In the genomic region with DNA sequence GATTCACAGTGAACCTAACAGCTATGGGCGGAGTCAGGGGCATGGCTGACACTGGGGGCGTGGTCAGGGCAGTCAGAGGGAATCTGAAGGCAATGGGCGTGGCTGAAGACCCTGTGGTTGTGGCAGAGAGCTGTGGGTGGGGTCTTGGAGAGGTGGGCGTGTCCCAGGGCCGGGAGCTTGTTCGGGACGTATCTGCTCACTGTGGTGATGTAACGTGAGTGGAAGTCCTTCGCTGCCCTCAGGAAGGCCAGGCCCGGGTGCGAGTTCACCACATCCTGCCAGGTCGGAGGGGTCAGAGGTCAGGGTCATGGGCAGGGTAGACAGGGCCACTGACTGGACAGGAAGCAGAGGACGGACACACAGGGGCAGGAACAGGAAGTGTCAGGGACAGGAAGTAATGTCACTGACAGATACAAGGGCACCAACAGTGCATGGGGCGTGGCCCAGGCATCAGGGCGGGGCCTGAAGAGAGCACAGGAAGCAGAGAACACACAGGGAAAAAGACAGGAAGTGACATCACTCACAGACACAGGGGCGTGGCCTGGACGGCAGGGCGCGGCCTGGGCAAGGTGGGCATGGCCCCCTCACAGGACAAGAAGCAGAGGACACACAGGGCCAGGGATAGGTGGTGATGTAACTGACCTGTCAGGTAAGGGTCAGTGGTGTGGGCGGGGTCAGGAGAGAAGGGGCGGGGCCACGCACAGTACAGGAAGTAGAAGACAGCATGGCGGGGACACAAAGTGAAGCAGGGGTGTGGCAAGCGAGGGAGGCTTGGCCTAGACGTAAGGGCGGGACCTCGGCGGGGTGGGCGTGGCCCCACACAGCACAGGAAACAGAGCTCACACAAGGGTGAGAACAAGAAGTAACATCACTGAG, we compare ENCODE assay signal across 8 mouse cellular contexts. TPM values are rescaled to one million over a fixed set of nuclear protein-coding genes. Genes with fewer than 3 reads are reported as not detected.
DNase-seq lines count a peak whose midpoint lies in the region; ATAC-seq lines count a peak whose summit lies in the region.

No protein-coding gene starts in this region.

- no peak overlapping the region for H3K27ac ChIP-seq in forebrain, embryonic 10.5 days
- H3K27ac ChIP-seq in liver, embryonic 16.5 days (ENCODE audit: low read length) = no peak overlapping the region
- no peak overlapping the region for H3K27ac ChIP-seq in neural tube, embryonic 13.5 days (replicated peaks)

- no peak overlapping the region for H3K4me2 ChIP-seq in liver, embryonic 16.5 days (ENCODE audit: low read depth, low read length)
- 0 out of 2 replicates have a peak overlapping the region, but pooled peaks have one; percentile 16 for H3K4me2 ChIP-seq in neural tube, embryonic 13.5 days

- WGBS in forebrain, embryonic 10.5 days = 94% methylated on average over 27 of the region's 29 CpGs
- 80% methylated on average over 29 of the region's 29 CpGs for WGBS in liver, embryonic 16.5 days (ENCODE audit: insufficient replicate concordance)
- 93% methylated on average over 29 of the region's 29 CpGs for WGBS in neural tube, embryonic 13.5 days

- no peaks in the 10 kb centered on the region for H3K27me3 ChIP-seq in forebrain, embryonic 10.5 days (ENCODE audit: poor library complexity, severe bottlenecking)
- no peaks in the 10 kb centered on the region for H3K27me3 ChIP-seq in liver, embryonic 16.5 days (ENCODE audit: control insufficient read depth, insufficient read depth, low read depth, low read length)
- H3K27me3 ChIP-seq in neural tube, embryonic 13.5 days = no peaks in the 10 kb centered on the region

- H3K36me3 ChIP-seq in forebrain, embryonic 10.5 days (replicated peaks) = peaks cover 39% of the 10 kb centered on the region
- peaks cover 32% of the 10 kb centered on the region for H3K36me3 ChIP-seq in liver, embryonic 16.5 days (ENCODE audit: control insufficient read depth, insufficient read depth)
- peaks cover 38% of the 10 kb centered on the region for H3K36me3 ChIP-seq in neural tube, embryonic 13.5 days

- peak; percentile 38 to 43 for DNase-seq in CD8-positive naive resting alpha-beta T cell, adult 2 months (ENCODE audit: low read depth in 2 of 2, low spot score in 2 of 2)
- peak; percentile 60 for DNase-seq in adrenal gland, adult 8-10 months
- peak; percentile 26 for DNase-seq in forebrain, embryonic 10.5 days (ENCODE audit: extremely low spot score, low spot score)
- DNase-seq in heart, postnatal 10 days = peak; percentile 18 to 41
- peak; percentile 16 to 19 for DNase-seq in layer of hippocampus, adult 18-20 months (ENCODE audit: low spot score in 2 of 2)
- peak; percentile 35 to 63 for DNase-seq in urinary bladder, postnatal 4 days (ENCODE audit: low spot score in 2 of 2)

- H3K4me3 ChIP-seq in forebrain, embryonic 10.5 days = peak overlapping the region; percentile 26
- no peak overlapping the region for H3K4me3 ChIP-seq in liver, embryonic 16.5 days (ENCODE audit: low read depth, low read length)
- peak overlapping the region; percentile 10; the same call in 1 of the 2 replicates for H3K4me3 ChIP-seq in neural tube, embryonic 13.5 days

- H3K9me3 ChIP-seq in forebrain, embryonic 10.5 days = peaks cover 37% of the 10 kb centered on the region
- peaks cover 28% of the 10 kb centered on the region for H3K9me3 ChIP-seq in liver, embryonic 16.5 days (replicated peaks; ENCODE audit: control insufficient read depth, low read length)
- peaks cover 32% of the 10 kb centered on the region for H3K9me3 ChIP-seq in neural tube, embryonic 13.5 days

- peak; percentile 56 for ATAC-seq in liver, embryonic 16.5 days (ENCODE audit: low read depth)
- peak; percentile 82 for ATAC-seq in neural tube, embryonic 13.5 days (ENCODE audit: low read depth)

- no peaks in the 10 kb centered on the region for H3K4me1 ChIP-seq in forebrain, embryonic 10.5 days
- H3K4me1 ChIP-seq in liver, embryonic 16.5 days (ENCODE audit: control insufficient read depth, low read depth, low read length) = no peaks in the 10 kb centered on the region; the same call in 1 of the 2 replicates
- no peaks in the 10 kb centered on the region for H3K4me1 ChIP-seq in neural tube, embryonic 13.5 days (replicated peaks)

- intact Hi-C loops in heart, postnatal 10 days (cut with DNase I) = loop anchor here (1.0 to 5.0 kb wide), 2 partner anchors 36 to 68 kb away; partner anchors contain the start of gene Ppp2r3d

- no peak overlapping the region for H3K9ac ChIP-seq in liver, embryonic 16.5 days (ENCODE audit: low read depth, low read length)
- H3K9ac ChIP-seq in neural tube, embryonic 13.5 days = no peak overlapping the region

RNA-seq across cellular contexts. Expression of gene Ppp2r3d, which starts 36.6 kb away (rescaled TPM):
- 100 to 1,000 TPM in 3 of 4 experiments, 10 to 100 TPM in 1; 98.3 to 182 (median 140) TPM for total RNA-seq in adrenal gland, adult 8-10 months (2022)
- polyA plus RNA-seq in forebrain, embryonic 10.5 days (2016; fragmentation: Nextera tagmentation; extraction: Ambion mirVana) = 111 and 116 TPM in 2 replicates
- total RNA-seq in heart, postnatal 10 days (2021) = 100 to 1,000 TPM; 146 to 151 TPM
- total RNA-seq in layer of hippocampus, adult 18-20 months (2021) = 10 to 100 TPM; 92.2 to 98.4 TPM
- polyA plus RNA-seq in liver, embryonic 16.5 days (2015; fragmentation: Nextera tagmentation; extraction: Ambion mirVana) = 25.9 and 31.4 TPM in 2 replicates
- polyA plus RNA-seq in neural tube, embryonic 13.5 days (2015; fragmentation: Nextera tagmentation; extraction: Ambion mirVana) = 156 and 164 TPM in 2 replicates

RNA-seq across cellular contexts. Expression of gene Gm21836, which starts 53.5 kb away (rescaled TPM):
- total RNA-seq in adrenal gland, adult 8-10 months (2022) = not detected
- not detected in 2 replicates for polyA plus RNA-seq in forebrain, embryonic 10.5 days (2016; fragmentation: Nextera tagmentation; extraction: Ambion mirVana)
- not detected for total RNA-seq in heart, postnatal 10 days (2021)
- total RNA-seq in layer of hippocampus, adult 18-20 months (2021) = not detected
- not detected in 2 replicates for polyA plus RNA-seq in liver, embryonic 16.5 days (2015; fragmentation: Nextera tagmentation; extraction: Ambion mirVana)
- not detected in 2 replicates for polyA plus RNA-seq in neural tube, embryonic 13.5 days (2015; fragmentation: Nextera tagmentation; extraction: Ambion mirVana)
